Mouse (Mus musculus) embryonic facial prominence, embryonic 14.5 days (tissue): ENCODE data around the gene Rpp25. TPM values are rescaled to one million over a fixed set of nuclear protein-coding genes. Genes with fewer than 3 reads are reported as not detected.

Source experiments
- ATAC-seq: fragments of 200-750 bp; cut with Nextera tagmentation; 2 replicates; pipeline ENCODE4 v1.8.0; 2017; ENCODE audit warnings: low read depth, moderate number of reproducible peaks, moderate TSS enrichment
- DNase-seq: peaks from one replicate; pipeline ENCODE4 v3.0.0-alpha.2; 2015; ENCODE audit warnings: low spot score
- H3K27ac ChIP-seq: fragments of 300-500 bp; sonication (generic); replicated peaks from 2 replicates; pipeline ENCODE4 v1.5.1; 2014; ENCODE audit warnings: low read depth, mild to moderate bottlenecking, low read length, moderate library complexity
- H3K27me3 ChIP-seq: fragments of 300-500 bp; sonication (generic); replicated peaks from 2 replicates; pipeline ENCODE4 v1.6.1; 2014; ENCODE audit warnings: low read length; ENCODE audit not compliant: control insufficient read depth, insufficient read depth
- H3K36me3 ChIP-seq: fragments of 300-500 bp; sonication (generic); 2 replicates; pipeline ENCODE4 v1.6.1; 2014; ENCODE audit warnings: low read length, mixed read lengths; ENCODE audit not compliant: control insufficient read depth, insufficient read depth
- H3K4me1 ChIP-seq: fragments of 300-500 bp; sonication (generic); 2 replicates; pipeline ENCODE4 v1.6.1; 2014; ENCODE audit warnings: antibody characterized with exemption, low read length; ENCODE audit not compliant: control insufficient read depth, insufficient read depth
- H3K4me2 ChIP-seq: fragments of 300-500 bp; sonication (generic); 2 replicates; pipeline ENCODE4 v1.6.1; 2014; ENCODE audit warnings: low read depth, mild to moderate bottlenecking, low read length, moderate library complexity, mixed read lengths
- H3K4me3 ChIP-seq: fragments of 300-500 bp; sonication (generic); 2 replicates; pipeline ENCODE4 v1.5.1; 2014; ENCODE audit warnings: low read depth, mild to moderate bottlenecking, low read length
- H3K9ac ChIP-seq: fragments of 300-500 bp; sonication (generic); 2 replicates; pipeline ENCODE4 v1.6.1; 2014; ENCODE audit warnings: low read depth, mild to moderate bottlenecking, low read length, moderate library complexity, mixed read lengths
- H3K9me3 ChIP-seq: fragments of 300-500 bp; sonication (generic); 2 replicates; pipeline ENCODE4 v1.6.1; 2016; ENCODE audit warnings: low read length; ENCODE audit not compliant: control insufficient read depth
- WGBS: fragments of 180-500 bp; shearing (Covaris S2); extraction: QIAGEN DNeasy Blood & Tissue Kit; methylation state at CpG from one replicate; pipeline ENCODE4 v1.1.7; 2014; 5-methylcytosine and 5-hydroxymethylcytosine counted together
- polyA plus RNA-seq: library from polyadenylated mRNA; unstranded; fragments of >200 nt; fragmentation: Nextera tagmentation; extraction: Ambion mirVana; gene quantifications from 2 replicates; pipeline ENCODE4 v1.2.1, GENCODE M21; 2014

Rpp25 gene
- polyA plus RNA-seq, 1 experiment from 2014 or later: 0.86 TPM

DNA sequence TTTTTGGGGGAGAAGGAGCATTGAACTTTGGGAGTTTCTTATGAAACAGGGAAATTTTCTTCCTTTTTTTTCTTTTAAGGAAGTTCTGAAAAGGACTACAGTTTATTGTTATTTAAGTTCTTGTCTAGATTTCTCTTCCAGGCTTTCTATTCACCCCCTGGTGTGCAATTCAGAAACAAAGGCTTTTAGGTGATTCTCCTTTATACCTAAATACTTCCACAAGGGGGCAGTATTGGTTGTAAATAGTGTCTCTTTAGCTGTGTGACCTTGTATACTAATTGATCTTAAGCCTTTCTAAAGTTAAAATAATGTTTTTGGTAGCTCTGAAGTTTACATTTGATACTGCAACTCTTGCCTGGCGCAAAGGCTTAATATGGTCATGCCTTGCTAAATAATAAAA is 19.9 kb downstream of the Rpp25 start:
- Histone ChIP-seq H3K4me3 (no peak overlapping the region), H3K4me1 (peaks cover 8% of the 10 kb centered on the region), H3K36me3 (peaks cover 2% of the 10 kb centered on the region; the same call in 1 of the 2 replicates), H3K9me3 (no peaks in the 10 kb centered on the region), H3K9ac (no peak overlapping the region), H3K27ac (no peak overlapping the region), H3K27me3 (no peaks in the 10 kb centered on the region), H3K4me2 (no peak overlapping the region)
- DNase-seq (peak; percentile 77), ATAC-seq (no peak)
- 80% methylated on average over 1 of the region's 1 CpGs for WGBS

DNA sequence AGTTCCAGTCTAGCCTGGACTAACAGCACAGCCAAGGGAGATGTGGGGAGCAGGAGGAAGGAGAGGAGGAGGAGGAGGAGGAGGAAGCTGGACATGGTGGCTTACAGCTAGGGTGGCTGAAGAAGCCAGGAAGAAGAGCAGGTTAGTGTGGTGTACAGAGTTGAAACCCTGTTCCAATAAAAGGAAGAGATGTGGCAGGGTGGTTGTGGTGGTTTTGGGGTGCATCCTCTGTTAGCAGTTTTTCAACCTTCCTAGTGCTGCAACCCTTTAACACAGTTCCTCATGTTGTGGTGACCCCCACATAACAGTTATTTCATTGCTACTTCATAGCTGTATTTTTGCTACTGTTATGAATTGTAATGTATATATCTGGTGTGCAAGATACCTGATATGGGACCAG is 20.6 kb downstream of the Rpp25 start:
- Histone ChIP-seq H3K9ac (no peak overlapping the region), H3K27ac (no peak overlapping the region), H3K4me1 (peaks cover 8% of the 10 kb centered on the region), H3K27me3 (no peaks in the 10 kb centered on the region), H3K9me3 (no peaks in the 10 kb centered on the region), H3K4me3 (no peak overlapping the region), H3K36me3 (peaks cover 9% of the 10 kb centered on the region; the same call in 1 of the 2 replicates), H3K4me2 (no peak overlapping the region)
- ATAC-seq (no peak), DNase-seq (no peak)

DNA sequence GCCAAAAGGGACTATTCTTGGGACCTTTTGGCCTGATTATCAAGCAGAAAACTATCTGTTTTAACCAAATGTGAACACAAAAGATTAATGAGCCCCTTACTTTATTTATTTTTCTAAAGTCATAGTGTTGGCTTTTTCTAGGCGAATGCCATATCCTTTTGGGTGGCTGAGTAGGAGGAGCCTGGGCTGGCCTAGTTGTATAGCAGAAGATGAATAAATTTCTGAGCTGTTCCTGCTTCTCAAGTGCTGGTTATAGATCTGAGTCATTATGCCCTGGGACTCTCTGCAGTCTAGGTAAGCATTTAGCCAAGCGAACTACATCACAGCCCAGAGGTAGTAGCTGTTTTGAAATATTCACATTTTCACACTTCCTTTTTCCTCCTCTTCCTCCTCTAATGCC is 21.7 kb downstream of the Rpp25 start:
- ATAC-seq (no peak), DNase-seq (no peak)
- Histone ChIP-seq H3K9ac (no peak overlapping the region), H3K4me1 (peaks cover 8% of the 10 kb centered on the region), H3K36me3 (peaks cover 19% of the 10 kb centered on the region), H3K4me2 (no peak overlapping the region), H3K9me3 (no peaks in the 10 kb centered on the region), H3K27ac (no peak overlapping the region), H3K4me3 (no peak overlapping the region), H3K27me3 (no peaks in the 10 kb centered on the region)
- WGBS: 84% methylated on average over 2 of the region's 2 CpGs

DNA sequence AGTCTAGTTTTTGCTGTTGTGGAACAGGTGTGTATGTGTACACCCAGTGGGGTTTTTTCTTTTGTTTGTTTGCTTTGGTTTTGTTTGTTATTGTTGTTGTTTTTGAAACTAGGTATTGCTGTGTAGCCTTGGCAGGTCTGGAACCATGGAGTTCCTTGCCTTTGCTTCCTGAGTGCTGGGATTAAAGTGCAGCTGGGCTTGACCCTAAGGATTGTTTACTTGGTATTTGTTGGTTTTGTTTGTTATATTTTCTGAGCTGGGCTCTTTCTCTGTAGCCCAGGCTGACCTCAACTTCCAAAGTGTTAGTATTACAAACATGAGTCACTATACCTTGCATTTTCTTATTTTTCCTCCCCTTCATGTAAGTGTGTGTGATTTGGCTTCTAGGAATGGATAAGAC is 22.6 kb downstream of the Rpp25 start:
- Histone ChIP-seq H3K9me3 (no peaks in the 10 kb centered on the region), H3K27me3 (no peaks in the 10 kb centered on the region), H3K27ac (no peak overlapping the region), H3K9ac (no peak overlapping the region), H3K4me1 (peaks cover 8% of the 10 kb centered on the region), H3K4me3 (no peak overlapping the region), H3K36me3 (peaks cover 26% of the 10 kb centered on the region), H3K4me2 (no peak overlapping the region)
- DNase-seq (no peak), ATAC-seq (no peak)

DNA sequence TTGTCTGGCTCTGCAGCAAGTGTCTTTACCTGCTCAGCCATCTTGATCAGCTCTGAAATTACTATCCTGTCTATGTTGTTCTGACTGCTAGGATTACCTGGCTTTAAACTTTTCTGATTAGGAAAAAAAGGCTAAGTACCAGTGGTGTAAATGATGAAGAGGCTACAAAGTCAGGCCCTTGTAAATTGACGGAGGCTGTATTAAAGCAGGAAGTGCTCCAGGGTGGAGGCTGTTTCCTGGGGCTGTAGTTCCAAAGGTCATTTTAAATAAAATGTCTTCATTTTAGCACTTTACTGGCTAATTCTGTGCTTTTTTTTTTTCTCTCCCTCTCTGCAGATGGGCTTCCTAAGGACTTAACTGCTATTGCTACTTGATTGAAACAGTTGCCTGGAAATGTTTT is 28.1 kb downstream of the Rpp25 start:
- H3K27me3 ChIP-seq: no peaks in the 10 kb centered on the region
- H3K4me3 ChIP-seq: no peak overlapping the region
- WGBS: 79% methylated on average over 1 of the region's 1 CpGs
- no peak overlapping the region for H3K27ac ChIP-seq
- no peaks in the 10 kb centered on the region for H3K4me1 ChIP-seq
- H3K36me3 ChIP-seq: peaks cover 59% of the 10 kb centered on the region
- no peaks in the 10 kb centered on the region for H3K9me3 ChIP-seq
- no peak overlapping the region for H3K9ac ChIP-seq
- no peak overlapping the region for H3K4me2 ChIP-seq
- ATAC-seq (no peak), DNase-seq (no peak)

DNA sequence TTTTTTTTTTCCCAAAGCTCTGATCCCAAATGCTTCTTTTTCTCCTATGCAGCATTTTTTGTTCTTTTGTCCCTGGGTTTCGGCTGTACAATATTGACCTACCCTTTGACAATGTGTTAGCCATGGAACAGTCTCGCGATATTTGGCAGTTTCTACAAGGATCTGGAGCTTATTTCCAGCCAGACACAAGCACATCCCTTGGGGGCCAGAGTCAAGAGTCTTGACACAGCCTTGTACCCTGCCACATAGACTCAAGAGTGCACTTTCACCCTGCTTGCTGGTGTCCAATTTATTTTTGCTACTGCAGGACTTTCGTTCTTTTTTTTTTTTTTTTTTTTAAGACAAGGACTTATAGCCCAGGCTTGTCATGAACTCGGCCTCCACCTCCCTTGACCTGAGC is 32.5 kb downstream of the Rpp25 start:
- Histone ChIP-seq H3K36me3 (peaks cover 46% of the 10 kb centered on the region), H3K9ac (no peak overlapping the region), H3K27ac (no peak overlapping the region), H3K9me3 (no peaks in the 10 kb centered on the region), H3K4me3 (peak overlapping the region; percentile 76; the same call in 1 of the 2 replicates), H3K27me3 (no peaks in the 10 kb centered on the region), H3K4me1 (peaks cover 7% of the 10 kb centered on the region; the same call in 1 of the 2 replicates), H3K4me2 (peak overlapping the region; percentile 73)
- DNase-seq (no peak), ATAC-seq (no peak)
- 85% methylated on average over 5 of the region's 5 CpGs for WGBS

DNA sequence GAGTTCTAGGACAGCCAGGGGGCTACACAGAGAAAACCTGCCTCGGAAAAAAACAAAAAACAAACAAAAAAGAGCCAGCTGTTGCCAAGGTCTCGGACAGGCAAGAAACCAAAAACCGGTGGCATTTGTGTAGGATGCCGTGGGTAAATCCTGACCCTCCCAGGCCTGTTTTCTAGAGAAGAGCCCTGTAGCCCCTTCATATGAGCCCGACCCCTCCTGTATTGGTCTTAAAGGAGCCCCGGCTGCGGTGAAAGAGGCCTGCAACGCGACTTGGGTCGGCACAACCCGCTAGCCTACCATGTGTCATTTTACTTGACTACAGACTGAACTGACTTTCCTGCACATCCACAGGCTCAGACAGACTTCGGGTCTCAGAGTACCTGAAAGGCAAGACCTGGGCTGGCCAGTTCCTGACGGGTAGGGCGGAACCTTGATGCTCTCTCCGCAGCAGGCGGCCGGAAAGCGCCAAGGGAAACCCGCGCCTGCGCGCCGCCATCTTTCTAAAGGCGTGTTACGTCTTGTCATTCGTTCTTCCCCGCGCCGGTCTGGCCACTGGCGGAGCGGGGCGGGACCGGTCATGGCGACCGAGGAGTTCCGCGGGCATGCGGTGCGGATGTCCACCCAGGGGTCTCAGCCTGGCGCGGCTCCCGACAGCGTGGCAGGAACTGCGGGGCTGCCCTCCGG is 33.4 kb downstream of the Rpp25 start, which contains the start of gene Fam219b:
Gene Fam219b, plus strand, starts transcription at position 485 of the 684 bp plus-strand sequence.
- Histone ChIP-seq H3K9ac (peak within 1 kb of the TSS; percentile 88), H3K36me3 (peaks cover 40% of the 10 kb centered on the region), H3K27ac (peak within 1 kb of the TSS; percentile 56), H3K4me3 (peak within 1 kb of the TSS; percentile 76), H3K27me3 (no peaks in the 10 kb centered on the region), H3K4me1 (peaks cover 7% of the 10 kb centered on the region; the same call in 1 of the 2 replicates), H3K4me2 (peak within 1 kb of the TSS; percentile 73), H3K9me3 (no peaks in the 10 kb centered on the region)
- ATAC-seq: peak; percentile 95
- peak; percentile 94 for DNase-seq
- WGBS: 2% methylated on average over 45 of the region's 45 CpGs

DNA sequence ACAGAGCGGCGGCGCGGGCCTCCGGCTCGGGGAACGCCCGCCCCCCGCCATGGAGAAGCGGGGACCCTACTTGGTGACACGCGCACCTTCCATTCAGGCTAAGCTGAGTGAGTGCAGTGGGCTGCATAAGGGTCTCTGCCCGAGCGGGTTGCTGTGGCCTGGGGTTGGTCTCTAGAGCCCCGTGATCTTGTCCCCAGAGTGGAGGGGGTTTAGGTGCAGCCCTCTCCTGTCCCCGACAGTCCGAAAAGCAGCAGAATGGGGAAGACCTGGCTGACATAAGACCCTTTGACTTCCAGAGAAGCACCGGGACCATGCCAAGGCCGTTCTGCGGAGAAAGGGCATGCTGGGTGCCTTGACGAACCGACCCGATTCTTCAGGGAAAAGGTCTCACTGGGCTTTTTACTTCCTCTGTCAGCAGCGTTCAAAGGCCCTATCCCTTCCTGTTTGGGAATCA is 33.9 kb downstream of the Rpp25 start:
- Histone ChIP-seq H3K9me3 (no peaks in the 10 kb centered on the region), H3K4me3 (peak overlapping the region; percentile 76), H3K9ac (peak overlapping the region; percentile 88), H3K4me2 (peak overlapping the region; percentile 73), H3K4me1 (peaks cover 7% of the 10 kb centered on the region; the same call in 1 of the 2 replicates), H3K27me3 (no peaks in the 10 kb centered on the region), H3K36me3 (peaks cover 40% of the 10 kb centered on the region), H3K27ac (peak overlapping the region; percentile 56)
- DNase-seq (no peak), ATAC-seq (peak; percentile 57; the same call in 1 of the 2 replicates)
- WGBS: under 1% methylated on average over 24 of the region's 24 CpGs

DNA sequence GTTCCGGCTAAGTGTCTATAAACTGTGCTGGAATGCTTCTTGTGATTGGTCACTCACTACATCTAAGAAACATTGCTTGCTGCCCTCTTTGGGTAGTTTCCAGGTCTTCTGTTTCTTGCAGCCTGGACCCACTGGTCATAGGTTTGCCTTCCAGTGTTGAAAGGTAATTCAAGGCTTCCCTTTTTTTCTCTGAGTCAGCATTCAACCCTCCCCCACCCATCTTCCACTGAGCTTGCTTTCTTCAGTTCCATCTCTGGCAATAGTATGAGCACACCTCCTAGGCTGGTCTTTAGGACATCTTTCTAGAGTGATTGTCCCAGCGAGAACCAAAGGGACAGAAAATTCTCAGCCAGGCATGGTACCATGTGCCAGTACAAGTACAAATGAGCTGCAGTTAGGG is 35.7 kb downstream of the Rpp25 start:
- 89% methylated on average over 2 of the region's 2 CpGs for WGBS
- peaks cover 7% of the 10 kb centered on the region; the same call in 1 of the 2 replicates for H3K4me1 ChIP-seq
- no peak overlapping the region for H3K9ac ChIP-seq
- DNase-seq (no peak), ATAC-seq (no peak)
- peaks cover 46% of the 10 kb centered on the region for H3K36me3 ChIP-seq
- no peak overlapping the region for H3K4me2 ChIP-seq
- H3K9me3 ChIP-seq: no peaks in the 10 kb centered on the region
- no peaks in the 10 kb centered on the region for H3K27me3 ChIP-seq
- no peak overlapping the region for H3K27ac ChIP-seq
- H3K4me3 ChIP-seq: no peak overlapping the region
